Comparison of ENCODE assay signal across 7 mouse cellular contexts in genomic region chr1:171410947-171411484, GRCm38 (mm10). TPM values are rescaled to one million over a fixed set of nuclear protein-coding genes. Genes with fewer than 3 reads are reported as not detected.
DNase-seq lines count a peak whose midpoint lies in the region; ATAC-seq lines count a peak whose summit lies in the region.

Usf1 (plus strand) TSS chr1:171411313.

- WGBS in intestine, embryonic 15.5 days, result under 1% methylated on average over 36 of the region's 36 CpGs
- WGBS in midbrain, embryonic 10.5 days, result under 1% methylated on average over 36 of the region's 36 CpGs

- DNase-seq in adrenal gland, adult 2 months, result peak; percentile 96
- DNase-seq in embryo, embryonic 11.5 days (ENCODE audit: low read depth, low spot score), result peak; percentile 93
- DNase-seq in gastrocnemius, postnatal 36 days, result peak; percentile 93 to 94
- peak; percentile 95 to 97 for DNase-seq in left cerebral cortex, postnatal 25 days (ENCODE audit: low spot score in 2 of 2)
- DNase-seq in midbrain, embryonic 10.5 days (ENCODE audit: low spot score), result peak; percentile 96
- peak; percentile 93 for DNase-seq in right cerebral cortex, postnatal 4 days

- peak within 1 kb of the TSS; percentile 93 for H3K9ac ChIP-seq in intestine, embryonic 15.5 days

- peak within 1 kb of the TSS; percentile 53 for H3K4me2 ChIP-seq in intestine, embryonic 15.5 days (replicated peaks)

- no peaks in the 10 kb centered on the region for H3K9me3 ChIP-seq in intestine, embryonic 15.5 days
- no peaks in the 10 kb centered on the region for H3K9me3 ChIP-seq in midbrain, embryonic 10.5 days (replicated peaks)

- peak; percentile 97 for ATAC-seq in intestine, embryonic 15.5 days

- H3K27ac ChIP-seq in intestine, embryonic 15.5 days, result peak within 1 kb of the TSS; percentile 91
- peak within 1 kb of the TSS; percentile 97 for H3K27ac ChIP-seq in midbrain, embryonic 10.5 days (replicated peaks)

- 0 out of 2 replicates have a peak, but pooled peaks cover 12% of the 10 kb centered on the region for H3K4me1 ChIP-seq in intestine, embryonic 15.5 days (replicated peaks)
- H3K4me1 ChIP-seq in midbrain, embryonic 10.5 days, result peaks cover 21% of the 10 kb centered on the region

- H3K4me3 ChIP-seq in intestine, embryonic 15.5 days (replicated peaks), result peak within 1 kb of the TSS; percentile 98
- peak within 1 kb of the TSS; percentile 98 for H3K4me3 ChIP-seq in midbrain, embryonic 10.5 days

- H3K27me3 ChIP-seq in intestine, embryonic 15.5 days (replicated peaks), result 0 out of 2 replicates have a peak, but pooled peaks cover 4% of the 10 kb centered on the region
- peaks cover 28% of the 10 kb centered on the region for H3K27me3 ChIP-seq in midbrain, embryonic 10.5 days (ENCODE audit: low read depth, poor library complexity, severe bottlenecking)

- intact Hi-C loops in gastrocnemius, postnatal 36 days (cut with DNase I), result loop anchor here (5.0 to 10.0 kb wide), 2 partner anchors 49 to 376 kb away; partner anchors contain the start of gene Klhdc9
- intact Hi-C loops in left cerebral cortex, postnatal 25 days (cut with DNase I), result loop anchor here (1.0 to 5.0 kb wide), 2 partner anchors 50 to 66 kb away; no protein-coding TSS in a partner anchor

- H3K36me3 ChIP-seq in intestine, embryonic 15.5 days, result 0 out of 2 replicates have a peak, but pooled peaks cover 9% of the 10 kb centered on the region
- H3K36me3 ChIP-seq in midbrain, embryonic 10.5 days, result peaks cover 24% of the 10 kb centered on the region

RNA-seq across cellular contexts. Expression of gene Usf1, which starts in this region (rescaled TPM):
- 10 to 100 TPM; 50.9 to 68.8 TPM for total RNA-seq in adrenal gland, adult 2 months (2021)
- 71.6 and 85.0 TPM in 2 replicates for polyA plus RNA-seq in adrenal gland, adult 2 months (2012; rRNA removed)
- 10 to 100 TPM; 25.7 to 27.7 TPM for total RNA-seq in gastrocnemius, postnatal 36 days (2021)
- 62.1 and 62.5 TPM in 2 replicates for polyA plus RNA-seq in intestine, embryonic 15.5 days (2015; fragmentation: Nextera tagmentation; extraction: Ambion mirVana)
- total RNA-seq in left cerebral cortex, postnatal 25 days (2021), result 100 to 1,000 TPM; 105 TPM
- polyA plus RNA-seq in midbrain, embryonic 10.5 days (2016; fragmentation: Nextera tagmentation; extraction: Ambion mirVana), result 138 and 161 TPM in 2 replicates

Comparison
In these comparisons a context has a peak if more than half of its experiments do, and no peak if none do; other contexts are left out.
1. Peak in every context shown above with its lines: DNase-seq, ATAC-seq, H3K4me3 ChIP-seq and H3K27ac ChIP-seq.